Mouse (Mus musculus) stomach, postnatal 0 days (tissue): ENCODE measurements around the gene Mpz.

Source experiments
- CTCF ChIP-seq: IDR thresholded peaks from 2 replicates; pipeline ENCODE4 v1.5.1; 2016; ENCODE audit warnings: antibody characterized with exemption, low read depth, mild to moderate bottlenecking, moderate library complexity
- EP300 ChIP-seq: optimal IDR thresholded peaks from 2 replicates; pipeline ENCODE3; 2016; ENCODE audit warnings: antibody characterized with exemption

GRCm38 (mm10) chr1:171193911-171194830 is 43.7 kb downstream of the Mpz start:
- TF ChIP-seq CTCF (no peak), EP300 (no peak)
